Mouse (Mus musculus) gastrocnemius, adult 2 months (tissue): Measurements from ENCODE around the gene Hdhd5. TPM values are rescaled to one million over a fixed set of nuclear protein-coding genes. Genes with fewer than 3 reads are reported as not detected.

Source experiments
- DNase-seq: peaks from one replicate; pipeline ENCODE4 v3.0.0; 2022
- H3K27ac ChIP-seq: fragments of 200-600 bp; 2 replicates; pipeline ENCODE4 v1.8.1; 2022; ENCODE audit warnings: mild to moderate bottlenecking
- H3K4me3 ChIP-seq: fragments of 200-600 bp; 2 replicates; pipeline ENCODE4 v1.8.1; 2022; ENCODE audit warnings: mild to moderate bottlenecking, moderate library complexity
- CTCF ChIP-seq: fragments of 200-600 bp; IDR thresholded peaks from 2 replicates; pipeline ENCODE4 v1.8.1; 2022; ENCODE audit warnings: antibody characterized with exemption, mild to moderate bottlenecking, moderate library complexity
- intact Hi-C: fragments of 180-260 bp; cut with DNase I; formaldehyde crosslinking; loops from one replicate; pipeline ENCODE4 v1.15.1; 2025
- total RNA-seq, 2 experiments: library from RNA; stranded (reverse); gene quantifications; 2 replicates each; pipeline ENCODE4 v1.2.3; 2021

Gene Hdhd5
- total RNA-seq, 2 experiments from 2014 or later, result 19.4 to 28.5 TPM

GRCm38 (mm10) chr6:120517311-120517710, 13.8 kb downstream of the Hdhd5 start:
- DNase-seq, result no peak
- Histone ChIP-seq H3K4me3 (no peak overlapping the region), H3K27ac (peak overlapping the region; percentile 5; the same call in 1 of the 2 replicates)
- intact Hi-C loops, result no loop called here
- TF ChIP-seq CTCF, result no peak

- TF ChIP-seq CTCF, result no peak
- intact Hi-C loops, result no loop called here
- DNase-seq, result no peak
- Histone ChIP-seq H3K27ac (peak overlapping the region; percentile 5; the same call in 1 of the 2 replicates), H3K4me3 (no peak overlapping the region)
Measured at GRCm38 (mm10) chr6:120516879-120517278, 14.2 kb downstream of the Hdhd5 start.

- no peak for TF ChIP-seq CTCF
- intact Hi-C loops, result no loop called here
- Histone ChIP-seq H3K4me3 (no peak overlapping the region), H3K27ac (no peak overlapping the region)
- DNase-seq, result no peak
Measured at GRCm38 (mm10) chr6:120516422-120516821, 14.7 kb downstream of the Hdhd5 start.

GRCm38 (mm10) chr6:120511212-120511611, 19.9 kb downstream of the Hdhd5 start:
- H3K4me3 ChIP-seq, result no peak overlapping the region
- intact Hi-C loops, result no loop called here
- TF ChIP-seq CTCF, result no peak
- no peak overlapping the region for H3K27ac ChIP-seq
- no peak for DNase-seq

- Histone ChIP-seq H3K27ac (no peak overlapping the region), H3K4me3 (no peak overlapping the region)
- DNase-seq, result no peak
- intact Hi-C loops, result no loop called here
- TF ChIP-seq CTCF, result no peak
Measured at GRCm38 (mm10) chr6:120510425-120510824, 20.7 kb downstream of the Hdhd5 start.

- no peak for TF ChIP-seq CTCF
- intact Hi-C loops, result no loop called here
- Histone ChIP-seq H3K27ac (no peak overlapping the region), H3K4me3 (no peak overlapping the region)
- no peak for DNase-seq
Measured at GRCm38 (mm10) chr6:120509975-120510374, 21.1 kb downstream of the Hdhd5 start.

- intact Hi-C loops, result no loop called here
- Histone ChIP-seq H3K4me3 (no peak overlapping the region), H3K27ac (no peak overlapping the region)
- no peak for TF ChIP-seq CTCF
- no peak for DNase-seq
Measured at GRCm38 (mm10) chr6:120508645-120509044, 22.5 kb downstream of the Hdhd5 start.

- intact Hi-C loops, result no loop called here
- DNase-seq, result no peak
- Histone ChIP-seq H3K27ac (no peak overlapping the region), H3K4me3 (no peak overlapping the region)
- no peak for TF ChIP-seq CTCF
Measured at GRCm38 (mm10) chr6:120505531-120505930, 25.6 kb downstream of the Hdhd5 start.

- TF ChIP-seq CTCF, result no peak
- intact Hi-C loops, result no loop called here
- no peak overlapping the region for H3K4me3 ChIP-seq
- H3K27ac ChIP-seq, result no peak overlapping the region
- no peak for DNase-seq
Measured at GRCm38 (mm10) chr6:120504051-120504450, 27.1 kb downstream of the Hdhd5 start.

GRCm38 (mm10) chr6:120496544-120496943, 34.6 kb downstream of the Hdhd5 start:
- TF ChIP-seq CTCF, result no peak
- H3K4me3 ChIP-seq, result no peak overlapping the region
- DNase-seq, result no peak
- intact Hi-C loops, result no loop called here
- H3K27ac ChIP-seq, result no peak overlapping the region

- intact Hi-C loops, result no loop called here
- Histone ChIP-seq H3K4me3 (peak within 1 kb of the TSS; percentile 75), H3K27ac (no peak within 1 kb of the TSS)
- no peak for TF ChIP-seq CTCF
- DNase-seq, result peak; percentile 49
Measured at GRCm38 (mm10) chr6:120493374-120494181, 37.5 kb downstream of the Hdhd5 start, which contains the start of gene Tmem121b. Gene Tmem121b (minus strand): TSS chr6:120493807.

- Histone ChIP-seq H3K27ac (no peak overlapping the region), H3K4me3 (peak overlapping the region; percentile 75)
- no peak for TF ChIP-seq CTCF
- intact Hi-C loops, result no loop called here
- no peak for DNase-seq
Measured at GRCm38 (mm10) chr6:120492499-120493373, 38.4 kb downstream of the Hdhd5 start.
